Mouse (Mus musculus) cortical plate, adult 2 months (tissue): ENCODE measurements around the gene Aspn.

ENCODE experiments used
- CTCF ChIP-seq: fragments of 200-500 bp; IDR thresholded peaks from 2 replicates; pipeline ENCODE4 v1.5.1; 2011; ENCODE audit warnings: mild to moderate bottlenecking, control low read depth, low read length; ENCODE audit not compliant: insufficient read depth; ENCODE audit errors: extremely low read depth
- POLR2A ChIP-seq: fragments of 200-500 bp; IDR thresholded peaks from 2 replicates; pipeline ENCODE4 v1.6.1; 2011; ENCODE audit warnings: mild to moderate bottlenecking, low read length, control low read depth; ENCODE audit not compliant: insufficient read depth; ENCODE audit errors: extremely low read depth

DNA sequence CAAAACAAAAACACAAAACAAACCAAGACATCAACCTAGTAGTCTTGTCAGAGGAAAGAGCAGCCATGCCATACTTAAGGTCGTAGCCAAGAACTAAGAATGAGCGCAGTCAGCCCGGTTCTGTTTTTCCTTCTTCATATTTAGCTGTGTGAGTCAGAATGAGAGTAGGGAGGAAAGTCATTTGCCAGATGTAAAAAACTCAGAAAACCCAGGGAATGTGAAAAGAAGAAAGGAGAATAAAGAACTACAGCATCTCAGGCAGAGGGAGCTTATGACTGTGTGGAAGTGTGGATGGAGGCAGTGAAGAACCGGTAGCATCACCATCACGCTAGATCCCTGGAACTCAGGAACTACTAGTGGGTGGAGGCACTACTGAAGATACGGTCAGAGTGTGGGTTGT is 41.8 kb downstream of the Aspn start:
- TF ChIP-seq CTCF (no peak), POLR2A (no peak)
